Mouse (Mus musculus) thymus, adult 2 months (tissue): ENCODE results near the gene Dazap1. TPM values are rescaled to one million over a fixed set of nuclear protein-coding genes. Genes with fewer than 3 reads are reported as not detected.

ENCODE experiments used
- DNase-seq: peaks from one replicate; pipeline ENCODE4 v3.0.0; 2021
- H3K27ac ChIP-seq: fragments of 200-500 bp; 2 replicates; pipeline ENCODE4 v1.5.1; 2012; ENCODE audit warnings: low read length, control low read depth; ENCODE audit not compliant: control insufficient read depth, insufficient read depth
- H3K27me3 ChIP-seq: fragments of 200-500 bp; 2 replicates; pipeline ENCODE4 v1.6.1; 2012; ENCODE audit warnings: mild to moderate bottlenecking, low read length, moderate library complexity, mixed read lengths; ENCODE audit not compliant: control insufficient read depth, insufficient read depth
- H3K36me3 ChIP-seq: fragments of 200-500 bp; 2 replicates; pipeline ENCODE4 v1.6.1; 2012; ENCODE audit warnings: mild to moderate bottlenecking, low read length, moderate library complexity; ENCODE audit not compliant: control insufficient read depth, insufficient read depth
- H3K4me1 ChIP-seq: fragments of 200-500 bp; replicated peaks from 2 replicates; pipeline ENCODE4 v1.6.1; 2012; ENCODE audit warnings: low read length; ENCODE audit not compliant: control insufficient read depth, insufficient read depth
- H3K4me3 ChIP-seq: fragments of 200-500 bp; 2 replicates; pipeline ENCODE4 v1.5.1; 2012; ENCODE audit warnings: mild to moderate bottlenecking, low read length, control low read depth, moderate library complexity; ENCODE audit not compliant: control insufficient read depth, insufficient read depth
- CTCF ChIP-seq: fragments of 200-500 bp; IDR thresholded peaks from 2 replicates; pipeline ENCODE4 v1.5.1; 2012; ENCODE audit warnings: mild to moderate bottlenecking, control low read depth, low read length, moderate library complexity, borderline replicate concordance; ENCODE audit not compliant: control insufficient read depth, poor library complexity, insufficient read depth; ENCODE audit errors: extremely low read depth
- POLR2A ChIP-seq: fragments of 200-500 bp; IDR thresholded peaks from 2 replicates; pipeline ENCODE4 v1.6.1; 2012; ENCODE audit warnings: mild to moderate bottlenecking, low read length, control low read depth, moderate library complexity; ENCODE audit not compliant: control insufficient read depth, poor library complexity, insufficient read depth; ENCODE audit errors: extremely low read depth
- WGBS: fragments of 180-500 bp; shearing (Covaris S2); methylation state at CpG from one replicate; pipeline ENCODE4 v1.1.7; 2018; 5-methylcytosine and 5-hydroxymethylcytosine counted together
- polyA plus RNA-seq: library from polyadenylated mRNA; depleted of rRNA; stranded (reverse); fragments of >200 nt; gene quantifications from 2 replicates; pipeline ENCODE4 v1.2.3, GENCODE M21; 2012

The Dazap1 gene
- polyA plus RNA-seq, 1 experiment: 134 TPM

- H3K36me3 ChIP-seq: peaks cover 14% of the 10 kb centered on the region
- H3K27ac ChIP-seq: no peak overlapping the region
- peaks cover 13% of the 10 kb centered on the region for H3K4me1 ChIP-seq
- WGBS: 74% methylated on average over 8 of the region's 8 CpGs
- H3K27me3 ChIP-seq: peaks cover 10% of the 10 kb centered on the region; the same call in 1 of the 2 replicates
- H3K4me3 ChIP-seq: no peak overlapping the region
- DNase-seq: no peak
- TF ChIP-seq CTCF (no peak), POLR2A (no peak)
Measured at GRCm38 (mm10) chr10:80297526-80298133, 36.3 kb downstream of the Dazap1 start.

- TF ChIP-seq CTCF (no peak), POLR2A (no peak)
- H3K36me3 ChIP-seq: peaks cover 11% of the 10 kb centered on the region
- H3K4me3 ChIP-seq: no peak overlapping the region
- H3K27me3 ChIP-seq: peaks cover 10% of the 10 kb centered on the region; the same call in 1 of the 2 replicates
- no peak overlapping the region for H3K27ac ChIP-seq
- peaks cover 4% of the 10 kb centered on the region for H3K4me1 ChIP-seq
- 18% methylated on average over 26 of the region's 26 CpGs for WGBS
- DNase-seq: no peak
Measured at GRCm38 (mm10) chr10:80298571-80299281, 37.4 kb downstream of the Dazap1 start.

- Histone ChIP-seq H3K27me3 (peaks cover 10% of the 10 kb centered on the region; the same call in 1 of the 2 replicates), H3K27ac (no peak overlapping the region), H3K4me3 (no peak overlapping the region), H3K4me1 (peaks cover 4% of the 10 kb centered on the region), H3K36me3 (peaks cover 5% of the 10 kb centered on the region)
- WGBS: 23% methylated on average over 15 of the region's 15 CpGs
- no peak for TF ChIP-seq CTCF
- TF ChIP-seq POLR2A: no peak
- DNase-seq: no peak
Measured at GRCm38 (mm10) chr10:80299301-80299700, 38.0 kb downstream of the Dazap1 start.

- H3K27ac ChIP-seq: no peak overlapping the region
- no peak for TF ChIP-seq POLR2A
- TF ChIP-seq CTCF: no peak
- 64% methylated on average over 10 of the region's 10 CpGs for WGBS
Measured at GRCm38 (mm10) chr10:80299824-80300223, 38.5 kb downstream of the Dazap1 start.

GRCm38 (mm10) chr10:80300672-80301181 lies 39.4 kb downstream of the Dazap1 start:
- no peaks in the 10 kb centered on the region for H3K36me3 ChIP-seq
- DNase-seq: no peak
- H3K27me3 ChIP-seq: peaks cover 12% of the 10 kb centered on the region; the same call in 1 of the 2 replicates
- peaks cover 7% of the 10 kb centered on the region for H3K4me1 ChIP-seq
- H3K4me3 ChIP-seq: no peak overlapping the region
- 50% methylated on average over 11 of the region's 11 CpGs for WGBS
- no peak overlapping the region for H3K27ac ChIP-seq
- TF ChIP-seq POLR2A (no peak), CTCF (no peak)

More at GRCm38 (mm10) chr10:80299824-80300223, 38.5 kb downstream of the Dazap1 start:
- DNase-seq: no peak
- Histone ChIP-seq H3K4me3 (no peak overlapping the region), H3K36me3 (no peaks in the 10 kb centered on the region), H3K4me1 (peaks cover 5% of the 10 kb centered on the region), H3K27me3 (peaks cover 12% of the 10 kb centered on the region; the same call in 1 of the 2 replicates)

GRCm38 (mm10) chr10:80301256-80302081 lies 40.2 kb downstream of the Dazap1 start:
- Histone ChIP-seq H3K4me3 (no peak overlapping the region), H3K4me1 (0 out of 2 replicates have a peak, but pooled peaks cover 3% of the 10 kb centered on the region), H3K36me3 (no peaks in the 10 kb centered on the region), H3K27me3 (peaks cover 12% of the 10 kb centered on the region; the same call in 1 of the 2 replicates), H3K27ac (no peak overlapping the region)
- TF ChIP-seq POLR2A: no peak
- TF ChIP-seq CTCF: no peak
- 87% methylated on average over 10 of the region's 10 CpGs for WGBS
- DNase-seq: no peak
